Mouse (Mus musculus) spleen, adult 2 months (tissue): ENCODE results near the gene Sdf4.

Experiments
- CTCF ChIP-seq: fragments of 200-500 bp; IDR thresholded peaks from 2 replicates; pipeline ENCODE4 v1.5.1; 2011; ENCODE audit warnings: mild to moderate bottlenecking, inconsistent platforms; ENCODE audit not compliant: insufficient read depth, insufficient read length, insufficient replicate concordance; ENCODE audit errors: extremely low read depth
- POLR2A ChIP-seq: fragments of 200-500 bp; IDR thresholded peaks from 2 replicates; pipeline ENCODE4 v1.6.1; 2011; ENCODE audit warnings: low read depth, low read length, inconsistent platforms

DNA sequence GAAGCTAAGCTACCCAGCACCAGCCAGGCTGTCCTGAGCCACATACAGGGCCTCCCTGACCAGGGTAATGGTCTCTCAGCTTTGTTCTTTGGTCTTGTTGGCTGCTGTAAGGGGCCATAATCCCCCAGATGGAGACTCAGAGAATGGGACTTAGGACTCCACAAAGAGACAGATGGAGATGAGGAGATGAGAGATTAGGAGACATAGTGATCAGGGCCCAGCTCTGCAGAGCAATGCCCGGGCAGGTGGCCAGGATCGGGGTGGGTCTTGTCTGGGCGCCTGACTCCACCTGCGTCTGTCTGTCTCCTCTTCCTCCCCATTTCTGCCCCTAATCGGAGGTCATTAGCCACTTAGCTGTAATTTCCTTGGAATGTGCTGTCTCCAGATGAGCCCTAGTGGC is 22.4 kb upstream of the Sdf4 start:
- no peak for TF ChIP-seq POLR2A
- no peak for TF ChIP-seq CTCF
